Mouse (Mus musculus) frontal cortex, postnatal 36 days (tissue): ENCODE results near the gene Ube2d3.
"Not testable (repeated sequence)": the region's sequence is repeated elsewhere in the genome, so short reads cannot be mapped to it uniquely, and the experiment has no call there.

Source experiments
- DNase-seq, 2 experiments: peaks; one replicate each; pipeline ENCODE4 v3.0.0; 2022; ENCODE audit warnings: low spot score in 2 of 2

Ube2d3 gene

DNA sequence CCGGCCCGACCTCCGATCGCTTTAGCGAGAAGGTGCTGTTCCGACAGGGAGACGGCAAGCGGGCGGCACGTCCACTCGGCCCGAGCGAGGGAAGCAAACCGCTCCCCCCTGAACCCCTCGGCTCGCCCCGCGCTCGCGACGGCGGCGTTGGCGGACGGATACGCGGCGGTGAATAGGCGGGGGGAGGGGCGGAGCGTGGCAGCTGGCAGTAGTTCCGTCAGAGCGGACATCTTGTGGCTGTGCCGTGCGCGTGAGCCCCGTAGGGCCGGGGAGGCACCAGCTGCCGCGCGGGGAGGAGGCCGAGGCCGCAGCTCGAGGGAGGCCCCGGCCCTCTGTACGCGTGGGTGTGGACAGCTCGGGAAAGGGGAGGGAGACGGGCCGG, 573 bp downstream of the Ube2d3 start:
- peak; percentile 94 for DNase-seq

DNA sequence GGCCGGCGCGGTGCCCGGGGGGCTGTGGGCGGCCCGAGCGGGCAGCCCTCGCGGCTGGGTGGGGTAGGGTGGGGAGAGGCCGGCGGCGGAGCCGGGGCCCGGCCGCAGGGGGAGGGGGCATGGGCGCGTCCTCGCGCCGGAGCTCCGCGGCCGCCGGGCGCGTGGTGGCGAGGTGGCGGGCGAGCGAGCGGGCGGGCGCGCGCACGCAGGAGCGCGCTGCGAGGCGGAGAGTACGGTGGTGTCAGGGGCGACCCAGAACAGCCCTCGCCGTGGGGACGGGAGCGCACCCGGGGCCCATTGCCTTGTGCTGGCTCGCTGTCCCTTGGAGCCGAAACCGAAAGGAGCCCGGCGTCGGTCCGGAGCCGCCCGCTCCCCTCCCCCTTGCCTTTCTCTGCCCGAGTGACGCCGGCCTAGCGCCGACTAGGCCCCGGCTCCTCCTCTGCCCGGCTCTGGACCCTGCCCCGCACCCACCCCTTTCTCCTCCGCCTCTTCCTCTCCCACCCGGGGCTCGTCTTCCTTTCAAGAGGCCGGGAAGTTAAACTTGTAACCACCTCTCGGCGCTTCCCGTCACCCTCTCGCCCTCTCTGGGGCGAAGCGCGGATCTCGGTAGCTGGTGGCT, 1.1 kb downstream of the Ube2d3 start:
- peak; percentile 72 to 75 for DNase-seq

DNA sequence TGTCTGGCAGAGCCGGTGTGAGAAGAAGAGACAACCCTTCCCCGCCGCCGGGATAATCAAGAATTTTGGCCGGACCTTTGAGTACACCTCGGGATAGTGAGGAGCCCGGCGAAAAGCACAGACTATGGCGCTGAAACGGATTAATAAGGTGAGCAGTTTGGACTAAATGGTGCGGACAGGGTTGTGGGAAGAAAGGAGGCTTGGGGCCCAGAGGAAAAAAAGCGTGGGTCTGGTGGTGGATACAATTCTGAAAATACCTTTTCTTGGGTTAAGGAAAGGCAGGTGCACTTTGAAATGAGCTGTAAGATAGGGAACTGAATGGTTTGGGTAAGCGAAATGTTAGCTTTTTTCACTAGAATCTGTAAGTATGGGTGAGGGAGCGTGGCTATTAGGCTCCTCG, 1.7 kb downstream of the Ube2d3 start:
- no peak for DNase-seq

GRCm38 (mm10) chr3:135440221-135440620, 2.3 kb downstream of the Ube2d3 start:
- DNase-seq = peak in 1 of 2 experiments; percentile 13

- peak in 1 of 2 experiments; percentile 13 for DNase-seq
Measured at GRCm38 (mm10) chr3:135440621-135441020, 2.7 kb downstream of the Ube2d3 start.

DNA sequence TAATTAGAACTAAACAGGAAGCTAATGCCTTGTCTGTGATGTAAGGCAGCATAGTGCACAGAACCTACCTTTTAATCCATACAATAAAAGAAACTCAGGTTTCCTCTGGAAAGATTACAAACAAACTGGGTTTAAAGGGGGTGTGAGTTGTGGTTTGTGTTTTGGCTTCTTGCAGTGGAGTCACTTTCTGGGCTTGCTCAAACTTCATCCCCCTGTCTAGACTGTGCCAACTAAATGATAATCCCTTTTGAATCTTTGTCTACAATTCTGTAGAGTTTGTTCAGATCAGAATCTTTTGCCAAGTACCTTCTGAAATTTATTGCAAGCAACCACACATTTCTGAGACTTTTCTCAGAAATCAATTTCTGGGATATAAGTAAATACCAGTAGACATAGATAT, 7.0 kb downstream of the Ube2d3 start:
- DNase-seq = no peak

DNA sequence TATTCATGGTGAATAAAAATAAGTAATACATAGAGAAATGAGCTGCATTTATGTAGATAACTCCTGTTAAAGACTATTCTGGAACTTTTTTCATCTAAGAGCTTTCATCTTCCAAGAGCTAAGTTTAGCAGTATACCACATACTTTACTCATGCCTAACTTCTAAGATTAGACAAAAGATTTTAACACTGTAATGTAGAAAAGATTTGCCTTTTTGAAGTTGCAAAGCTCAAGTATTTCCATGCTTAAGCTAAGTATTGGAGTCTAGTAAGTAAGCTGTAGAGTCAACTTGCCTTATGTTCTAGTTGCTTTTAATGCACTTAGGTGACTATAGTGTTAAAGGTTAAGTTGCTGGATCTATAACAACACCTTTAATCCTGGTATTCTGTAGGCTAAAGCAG, 21.0 kb downstream of the Ube2d3 start:
- DNase-seq = no peak

DNA sequence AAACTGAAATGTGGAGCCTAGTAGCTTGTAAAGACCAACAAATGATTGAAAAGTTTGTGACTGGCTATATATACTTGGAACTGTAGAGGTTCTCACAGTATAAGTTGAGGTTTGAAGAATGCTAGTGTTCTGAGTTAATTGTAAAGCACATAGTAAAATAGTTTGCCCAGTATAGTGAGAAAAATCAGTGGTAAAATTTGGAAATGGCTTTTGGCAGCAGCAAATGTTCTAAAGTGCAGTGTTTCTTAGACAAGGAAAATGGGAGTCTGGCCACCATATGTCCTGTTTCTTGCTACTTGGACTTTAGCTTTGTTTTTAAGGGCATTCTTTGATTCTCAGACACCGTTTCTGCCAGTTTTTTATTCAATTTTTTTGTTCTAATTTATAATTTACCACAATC, 30.5 kb downstream of the Ube2d3 start:
- no peak for DNase-seq

- DNase-seq = no peak
Measured at GRCm38 (mm10) chr3:135469146-135469545, 31.2 kb downstream of the Ube2d3 start.

GRCm38 (mm10) chr3:135469974-135470373, 32.0 kb downstream of the Ube2d3 start:
- peak; percentile 60 to 74 for DNase-seq

GRCm38 (mm10) chr3:135470823-135471222, 32.9 kb downstream of the Ube2d3 start:
- no peak for DNase-seq

- no peak for DNase-seq
Measured at GRCm38 (mm10) chr3:135475025-135475424, 37.1 kb downstream of the Ube2d3 start.

GRCm38 (mm10) chr3:135476286-135476685, 38.3 kb downstream of the Ube2d3 start:
- peak; percentile 20 to 57 for DNase-seq

DNA sequence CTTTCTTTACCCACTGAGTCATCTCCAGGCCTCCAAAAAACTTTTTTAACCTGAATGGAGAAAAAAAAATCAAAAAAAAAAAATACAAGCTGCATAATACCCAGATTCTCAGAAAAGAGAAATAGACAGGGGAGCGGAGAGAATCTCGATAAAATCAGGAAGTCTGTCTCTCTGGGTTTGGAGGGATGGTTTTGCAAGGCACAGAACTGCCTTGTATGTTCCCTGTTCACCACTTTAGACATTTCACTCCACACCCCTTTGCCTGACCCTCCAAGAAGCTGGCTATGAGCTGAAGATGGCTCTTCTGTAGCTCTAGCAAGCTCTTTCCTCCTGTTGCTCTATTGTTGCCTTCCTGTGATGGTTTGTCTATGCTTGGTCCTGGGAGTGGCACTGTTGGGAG, 39.0 kb downstream of the Ube2d3 start:
- DNase-seq = no peak

DNA sequence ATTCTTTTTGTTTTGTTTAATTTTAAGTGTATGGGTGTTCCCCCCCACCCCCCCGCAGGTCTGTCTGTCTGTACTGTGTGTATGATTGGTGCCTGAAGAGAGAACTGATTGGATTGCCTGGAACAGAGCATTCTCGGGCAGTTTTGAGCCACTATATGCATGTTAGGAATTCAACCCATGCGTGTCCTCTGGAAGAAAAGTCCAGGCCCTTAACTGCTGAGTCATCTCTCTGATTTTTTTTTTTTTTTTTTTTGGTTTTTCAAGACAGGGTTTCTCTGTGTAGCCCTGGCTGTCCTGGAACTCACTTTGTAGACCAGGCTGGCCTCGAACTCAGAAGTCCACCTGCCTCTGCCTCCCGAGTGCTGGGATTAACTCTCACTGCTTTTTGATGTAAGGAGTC, 41.1 kb downstream of the Ube2d3 start:
- DNase-seq = not testable (repeated sequence)

GRCm38 (mm10) chr3:135480767-135481166, 42.8 kb downstream of the Ube2d3 start:
- no peak for DNase-seq

- DNase-seq = no peak
Measured at GRCm38 (mm10) chr3:135481608-135482007, 43.7 kb downstream of the Ube2d3 start.

GRCm38 (mm10) chr3:135484650-135485049, 46.7 kb downstream of the Ube2d3 start:
- DNase-seq = not testable (repeated sequence)

GRCm38 (mm10) chr3:135485128-135485899, 47.4 kb downstream of the Ube2d3 start, which contains the start of gene Manba:
Gene Manba, plus strand, starts transcription at chr3:135485611.
- peak; percentile 63 to 65 for DNase-seq

DNA sequence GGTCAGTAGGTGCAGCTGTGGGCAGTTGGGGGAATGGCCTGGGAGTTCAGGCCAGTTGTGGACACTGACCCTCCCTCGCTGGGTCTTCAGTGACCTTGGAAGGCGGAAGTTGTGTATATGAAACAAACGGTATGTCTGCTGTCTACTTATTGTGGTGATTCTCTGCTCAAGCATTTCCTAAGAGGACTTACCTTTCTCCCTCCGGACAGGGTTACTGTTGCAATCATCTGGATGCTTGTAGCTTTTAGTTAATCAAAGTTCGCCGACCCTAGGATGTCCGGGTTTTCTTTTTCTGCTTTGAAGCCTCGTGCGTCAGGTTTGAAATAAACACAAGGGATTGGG, 47.9 kb downstream of the Ube2d3 start:
- no peak for DNase-seq

- DNase-seq = no peak
Measured at GRCm38 (mm10) chr3:135486351-135486750, 48.4 kb downstream of the Ube2d3 start.

DNA sequence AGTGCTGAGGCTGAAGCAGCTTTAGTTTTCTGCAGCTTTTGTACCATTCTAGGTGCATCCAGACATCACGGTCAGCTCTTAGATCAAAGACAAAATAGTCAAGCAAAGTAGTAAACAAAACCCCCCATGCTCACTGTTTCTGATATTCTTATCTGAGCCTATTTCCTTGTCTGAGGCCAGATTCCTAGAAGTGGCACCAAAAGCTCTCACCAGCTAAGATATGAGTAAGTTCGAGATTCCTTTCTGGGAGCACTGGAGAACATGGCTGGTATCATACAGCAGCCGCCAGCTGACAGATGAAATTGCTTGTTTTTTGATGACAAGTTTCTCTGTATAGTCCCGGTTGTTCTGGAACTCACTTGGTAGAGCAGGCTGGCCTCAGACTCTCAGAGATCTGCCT, 49.9 kb downstream of the Ube2d3 start:
- DNase-seq = no peak

GRCm38 (mm10) chr3:135489865-135490520, 52.0 kb downstream of the Ube2d3 start:
- DNase-seq = no peak
